Mouse (Mus musculus) midbrain, embryonic 13.5 days (tissue): Measurements from ENCODE around the gene Ski. TPM values are rescaled to one million over a fixed set of nuclear protein-coding genes. Genes with fewer than 3 reads are reported as not detected.

Source experiments
- ATAC-seq: fragments of 200-750 bp; cut with Nextera tagmentation; 2 replicates; pipeline ENCODE4 v1.8.0; 2017; ENCODE audit warnings: mild to moderate bottlenecking, moderate TSS enrichment, moderate library complexity
- H3K27ac ChIP-seq: fragments of 300-500 bp; sonication (generic); 2 replicates; pipeline ENCODE4 v1.5.1; 2015; ENCODE audit warnings: inconsistent platforms, mild to moderate bottlenecking, moderate library complexity
- H3K27me3 ChIP-seq: fragments of 300-500 bp; sonication (generic); 2 replicates; pipeline ENCODE4 v1.6.1; 2015; ENCODE audit warnings: mild to moderate bottlenecking, inconsistent platforms
- H3K36me3 ChIP-seq: fragments of 300-500 bp; sonication (generic); 2 replicates; pipeline ENCODE4 v1.6.1; 2015; ENCODE audit warnings: mild to moderate bottlenecking, inconsistent platforms
- H3K4me1 ChIP-seq: fragments of 300-500 bp; sonication (generic); replicated peaks from 2 replicates; pipeline ENCODE4 v1.6.1; 2015; ENCODE audit warnings: inconsistent platforms
- H3K4me2 ChIP-seq: fragments of 300-500 bp; sonication (generic); replicated peaks from 2 replicates; pipeline ENCODE4 v1.6.1; 2015; ENCODE audit warnings: moderate library complexity, mild to moderate bottlenecking, inconsistent platforms
- H3K4me3 ChIP-seq: fragments of 300-500 bp; sonication (generic); replicated peaks from 2 replicates; pipeline ENCODE4 v1.5.1; 2015; ENCODE audit warnings: mild to moderate bottlenecking, inconsistent platforms
- H3K9ac ChIP-seq: fragments of 300-500 bp; sonication (generic); replicated peaks from 2 replicates; pipeline ENCODE4 v1.6.1; 2015; ENCODE audit warnings: mild to moderate bottlenecking, inconsistent platforms
- H3K9me3 ChIP-seq: fragments of 300-500 bp; sonication (generic); 2 replicates; pipeline ENCODE4 v1.6.1; 2016; ENCODE audit warnings: mild to moderate bottlenecking, inconsistent platforms
- WGBS: fragments of 180-500 bp; shearing (Covaris S2); methylation state at CpG from one replicate; pipeline ENCODE4 v1.1.7; 2015; 5-methylcytosine and 5-hydroxymethylcytosine counted together
- polyA plus RNA-seq: library from polyadenylated mRNA; unstranded; fragments of >200 nt; fragmentation: Nextera tagmentation; extraction: Ambion mirVana; gene quantifications from 2 replicates; pipeline ENCODE4 v1.2.1, GENCODE M21; 2015

The Ski gene
- polyA plus RNA-seq, 1 experiment from 2014 or later: 9.9 TPM

- ATAC-seq: no peak
- Histone ChIP-seq H3K4me3 (peak overlapping the region; percentile 93; the same call in 1 of the 2 replicates), H3K9ac (no peak overlapping the region)
These were observed 4.2 kb downstream of the Ski start for GRCm38 (mm10) chr4:155218104-155218732.

GRCm38 (mm10) chr4:155217241-155218103 lies 4.9 kb downstream of the Ski start:
- WGBS: 80% methylated on average over 12 of the region's 12 CpGs
- H3K27me3 ChIP-seq: no peaks in the 10 kb centered on the region
- H3K4me2 ChIP-seq: peak overlapping the region; percentile 20; the same call in 1 of the 2 replicates
- no peak overlapping the region for H3K27ac ChIP-seq
- H3K4me1 ChIP-seq: peaks cover 91% of the 10 kb centered on the region
- H3K36me3 ChIP-seq: no peaks in the 10 kb centered on the region
- H3K9ac ChIP-seq: no peak overlapping the region
- H3K9me3 ChIP-seq: no peaks in the 10 kb centered on the region
- no peak for ATAC-seq
- H3K4me3 ChIP-seq: no peak overlapping the region

More at GRCm38 (mm10) chr4:155218104-155218732, 4.2 kb downstream of the Ski start:
- no peaks in the 10 kb centered on the region for H3K27me3 ChIP-seq
- H3K9me3 ChIP-seq: no peaks in the 10 kb centered on the region
- 88% methylated on average over 9 of the region's 9 CpGs for WGBS
- H3K4me2 ChIP-seq: peak overlapping the region; percentile 98
- H3K36me3 ChIP-seq: no peaks in the 10 kb centered on the region
- peaks cover 84% of the 10 kb centered on the region for H3K4me1 ChIP-seq
- H3K27ac ChIP-seq: no peak overlapping the region

GRCm38 (mm10) chr4:155215773-155216630 lies 6.4 kb downstream of the Ski start:
- H3K9ac ChIP-seq: no peak overlapping the region
- H3K4me1 ChIP-seq: peaks cover 88% of the 10 kb centered on the region
- no peaks in the 10 kb centered on the region for H3K9me3 ChIP-seq
- 0 out of 2 replicates have a peak overlapping the region, but pooled peaks have one; percentile 15 for H3K4me2 ChIP-seq
- peaks cover 9% of the 10 kb centered on the region for H3K36me3 ChIP-seq
- peak overlapping the region; percentile 54 for H3K27ac ChIP-seq
- H3K4me3 ChIP-seq: no peak overlapping the region
- no peaks in the 10 kb centered on the region for H3K27me3 ChIP-seq
- no peak for ATAC-seq
- WGBS: 67% methylated on average over 12 of the region's 12 CpGs

- H3K4me2 ChIP-seq: peak overlapping the region; percentile 15; the same call in 1 of the 2 replicates
- peaks cover 14% of the 10 kb centered on the region for H3K36me3 ChIP-seq
- WGBS: 71% methylated on average over 9 of the region's 9 CpGs
- H3K9ac ChIP-seq: no peak overlapping the region
- no peaks in the 10 kb centered on the region for H3K27me3 ChIP-seq
- H3K4me1 ChIP-seq: peaks cover 80% of the 10 kb centered on the region
- ATAC-seq: no peak
- peak overlapping the region; percentile 54; the same call in 1 of the 2 replicates for H3K27ac ChIP-seq
- H3K9me3 ChIP-seq: no peaks in the 10 kb centered on the region
- H3K4me3 ChIP-seq: no peak overlapping the region
These were observed 7.2 kb downstream of the Ski start for GRCm38 (mm10) chr4:155215203-155215602.

- no peak overlapping the region for H3K27ac ChIP-seq
- no peaks in the 10 kb centered on the region for H3K9me3 ChIP-seq
- no peak for ATAC-seq
- 70% methylated on average over 10 of the region's 10 CpGs for WGBS
- peaks cover 14% of the 10 kb centered on the region for H3K36me3 ChIP-seq
- H3K4me1 ChIP-seq: peaks cover 76% of the 10 kb centered on the region
- H3K4me3 ChIP-seq: no peak overlapping the region
- no peak overlapping the region; the same call in 1 of the 2 replicates for H3K9ac ChIP-seq
- H3K27me3 ChIP-seq: no peaks in the 10 kb centered on the region
- H3K4me2 ChIP-seq: 0 out of 2 replicates have a peak overlapping the region, but pooled peaks have one; percentile 15
These were observed 7.6 kb downstream of the Ski start for GRCm38 (mm10) chr4:155214793-155215192.

- no peak overlapping the region for H3K4me2 ChIP-seq
- H3K9me3 ChIP-seq: no peaks in the 10 kb centered on the region
- no peak overlapping the region for H3K4me3 ChIP-seq
- no peak for ATAC-seq
- H3K36me3 ChIP-seq: peaks cover 14% of the 10 kb centered on the region
- H3K9ac ChIP-seq: 0 out of 2 replicates have a peak overlapping the region, but pooled peaks have one; percentile 10
- H3K27me3 ChIP-seq: no peaks in the 10 kb centered on the region
- WGBS: 83% methylated on average over 6 of the region's 6 CpGs
- peaks cover 70% of the 10 kb centered on the region for H3K4me1 ChIP-seq
- H3K27ac ChIP-seq: no peak overlapping the region
These were observed 8.2 kb downstream of the Ski start for GRCm38 (mm10) chr4:155214188-155214587.

GRCm38 (mm10) chr4:155213752-155214054 lies 8.7 kb downstream of the Ski start:
- 66% methylated on average over 6 of the region's 6 CpGs for WGBS
- peak; percentile 40; the same call in 1 of the 2 replicates for ATAC-seq
- H3K9me3 ChIP-seq: no peaks in the 10 kb centered on the region

GRCm38 (mm10) chr4:155213052-155213751 lies 9.2 kb downstream of the Ski start:
- 58% methylated on average over 9 of the region's 9 CpGs for WGBS
- ATAC-seq: 0 out of 2 replicates have a peak, but pooled peaks have one; percentile 24

More at GRCm38 (mm10) chr4:155213752-155214054, 8.7 kb downstream of the Ski start:
- Histone ChIP-seq H3K9ac (0 out of 2 replicates have a peak overlapping the region, but pooled peaks have one; percentile 10), H3K4me1 (peaks cover 66% of the 10 kb centered on the region), H3K27ac (peak overlapping the region; percentile 4; the same call in 1 of the 2 replicates), H3K27me3 (no peaks in the 10 kb centered on the region), H3K4me2 (no peak overlapping the region), H3K4me3 (no peak overlapping the region), H3K36me3 (peaks cover 14% of the 10 kb centered on the region)

GRCm38 (mm10) chr4:155209494-155209893 lies 12.9 kb downstream of the Ski start:
- 97% methylated on average over 5 of the region's 5 CpGs for WGBS
- no peak overlapping the region for H3K9ac ChIP-seq
- H3K36me3 ChIP-seq: peaks cover 14% of the 10 kb centered on the region
- peaks cover 58% of the 10 kb centered on the region for H3K4me1 ChIP-seq
- no peaks in the 10 kb centered on the region for H3K9me3 ChIP-seq
- H3K27ac ChIP-seq: no peak overlapping the region
- H3K27me3 ChIP-seq: no peaks in the 10 kb centered on the region
- no peak for ATAC-seq
- no peak overlapping the region for H3K4me3 ChIP-seq
- H3K4me2 ChIP-seq: no peak overlapping the region

More at GRCm38 (mm10) chr4:155213052-155213751, 9.2 kb downstream of the Ski start:
- Histone ChIP-seq H3K4me3 (no peak overlapping the region), H3K4me1 (peaks cover 66% of the 10 kb centered on the region), H3K36me3 (peaks cover 14% of the 10 kb centered on the region), H3K9ac (no peak overlapping the region), H3K9me3 (no peaks in the 10 kb centered on the region), H3K27me3 (no peaks in the 10 kb centered on the region), H3K27ac (peak overlapping the region; percentile 25; the same call in 1 of the 2 replicates), H3K4me2 (no peak overlapping the region; the same call in 1 of the 2 replicates)

- no peaks in the 10 kb centered on the region for H3K27me3 ChIP-seq
- H3K27ac ChIP-seq: no peak overlapping the region
- H3K4me3 ChIP-seq: no peak overlapping the region
- ATAC-seq: no peak
- no peaks in the 10 kb centered on the region for H3K9me3 ChIP-seq
- peaks cover 54% of the 10 kb centered on the region for H3K4me1 ChIP-seq
- H3K9ac ChIP-seq: no peak overlapping the region
- no peak overlapping the region for H3K4me2 ChIP-seq
- H3K36me3 ChIP-seq: peaks cover 14% of the 10 kb centered on the region
These were observed 13.3 kb downstream of the Ski start for GRCm38 (mm10) chr4:155209079-155209478.

- peaks cover 14% of the 10 kb centered on the region for H3K36me3 ChIP-seq
- 61% methylated on average over 7 of the region's 7 CpGs for WGBS
- no peak overlapping the region for H3K4me2 ChIP-seq
- H3K4me1 ChIP-seq: peaks cover 49% of the 10 kb centered on the region
- no peak overlapping the region; the same call in 1 of the 2 replicates for H3K9ac ChIP-seq
- no peak overlapping the region for H3K4me3 ChIP-seq
- no peaks in the 10 kb centered on the region for H3K27me3 ChIP-seq
- no peaks in the 10 kb centered on the region for H3K9me3 ChIP-seq
- H3K27ac ChIP-seq: peak overlapping the region; percentile 56; the same call in 1 of the 2 replicates
- ATAC-seq: no peak
These were observed 13.8 kb downstream of the Ski start for GRCm38 (mm10) chr4:155208613-155209012.
